Mouse (Mus musculus): Measurements from ENCODE around the gene Exoc2. TPM values are rescaled to one million over a fixed set of nuclear protein-coding genes. Genes with fewer than 3 reads are reported as not detected.

Exoc2 gene
- total RNA-seq, 1 experiment from 2014 or later = 55.4 TPM

DNA sequence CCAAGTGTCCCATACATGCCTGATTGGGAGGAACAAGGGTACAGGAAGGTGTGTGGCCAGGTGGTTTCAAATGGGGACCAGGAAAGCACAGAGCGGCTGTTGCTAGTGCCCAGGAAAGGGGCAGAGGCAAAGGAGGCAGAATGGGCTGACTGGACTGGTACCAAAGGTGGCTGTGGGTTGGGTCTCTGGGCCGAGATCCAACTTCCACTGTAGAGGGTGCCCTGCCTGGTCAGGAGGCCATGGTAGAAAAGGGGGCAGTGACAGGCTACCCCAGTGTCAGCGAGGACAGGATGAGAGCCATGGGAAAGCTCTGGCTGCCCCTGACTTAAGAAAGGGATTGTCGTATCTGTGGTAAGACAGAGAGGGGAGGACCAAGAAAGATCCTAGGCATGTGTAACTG lies 180.7 kb downstream of the Exoc2 start:
- ATAC-seq (replicated peaks; ENCODE audit: insufficient number of reproducible peaks, low FRiP score, low TSS enrichment, poor library complexity, severe bottlenecking) = no peak

DNA sequence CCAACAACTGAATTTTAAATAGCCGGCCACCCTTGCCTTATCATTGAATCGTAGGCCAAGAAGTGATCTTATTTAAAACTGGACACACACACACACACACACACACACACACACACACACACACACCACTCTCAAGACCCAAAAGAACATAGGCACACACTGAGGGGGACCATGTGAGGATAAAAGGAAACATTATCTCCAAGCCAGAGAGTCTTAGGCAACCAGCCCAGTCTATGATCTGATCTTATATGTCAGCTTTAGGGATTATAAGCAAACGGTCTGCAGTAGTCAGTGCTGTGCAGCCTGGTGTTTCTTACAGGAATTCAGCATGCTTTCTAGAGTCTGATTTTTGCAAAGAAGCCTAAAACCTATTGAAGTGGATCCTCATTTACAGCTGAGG lies 181.2 kb downstream of the Exoc2 start:
- ATAC-seq (replicated peaks; ENCODE audit: insufficient number of reproducible peaks, low FRiP score, low TSS enrichment, poor library complexity, severe bottlenecking) = no peak

DNA sequence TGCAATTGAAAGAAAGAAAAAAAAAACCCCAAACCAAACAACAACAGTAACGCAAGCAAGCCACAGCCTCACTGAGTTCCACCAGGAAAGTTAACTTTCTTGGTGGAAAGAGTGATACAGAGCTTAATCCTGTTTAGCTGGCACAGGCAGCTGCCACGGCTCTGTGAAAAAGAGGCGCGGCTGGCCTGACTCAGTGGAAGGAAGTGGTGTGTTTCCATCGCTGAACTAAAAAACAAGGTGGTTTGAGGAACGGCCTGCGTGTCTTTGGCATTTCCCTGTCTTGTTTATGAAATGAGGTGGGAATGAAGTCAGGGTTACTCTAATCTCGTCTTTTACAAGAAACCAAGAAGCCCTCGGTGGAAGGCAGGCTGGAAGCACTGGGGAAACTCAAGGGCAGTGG lies 181.6 kb downstream of the Exoc2 start:
- ATAC-seq (replicated peaks; ENCODE audit: insufficient number of reproducible peaks, low FRiP score, low TSS enrichment, poor library complexity, severe bottlenecking) = no peak

DNA sequence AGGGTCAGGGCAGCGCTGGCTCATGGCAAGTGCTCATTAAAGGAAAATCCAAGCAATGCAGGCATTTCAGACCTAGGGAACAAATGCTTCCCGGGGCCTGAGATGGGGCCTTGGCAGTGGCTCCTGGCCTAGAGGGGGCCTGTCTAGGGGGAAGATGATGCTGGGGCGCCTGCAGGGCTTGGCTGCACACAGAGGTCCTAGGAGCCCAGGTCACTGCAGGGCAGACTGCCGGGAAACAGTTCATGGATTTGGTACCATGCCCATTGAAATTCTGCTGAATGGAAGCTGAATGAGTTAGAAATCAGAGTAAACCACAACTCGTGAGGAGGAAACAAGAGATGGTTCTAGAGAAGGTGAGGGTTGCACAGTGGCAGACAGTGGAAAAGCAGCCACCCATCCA lies 183.9 kb downstream of the Exoc2 start:
- ATAC-seq (replicated peaks; ENCODE audit: insufficient number of reproducible peaks, low FRiP score, low TSS enrichment, poor library complexity, severe bottlenecking) = no peak

DNA sequence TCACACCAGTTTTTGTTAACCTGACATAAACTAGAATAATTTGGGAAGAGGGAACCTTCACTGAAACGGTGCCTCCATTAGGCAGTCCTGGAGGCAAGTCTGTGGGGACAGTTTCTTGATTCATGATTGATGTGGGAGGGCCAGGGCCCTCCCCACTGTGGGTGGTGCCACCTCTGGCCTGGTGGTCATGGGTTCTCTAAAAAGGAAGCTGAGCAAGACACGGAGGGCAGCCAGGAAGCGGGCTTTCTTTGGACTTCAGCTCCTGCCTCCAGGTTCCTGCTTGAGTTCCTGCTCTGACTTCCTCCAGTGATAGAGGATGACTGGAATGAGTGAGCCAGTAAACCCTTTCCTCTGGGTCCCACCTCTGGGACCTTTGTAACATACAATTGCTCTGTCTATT lies 185.5 kb downstream of the Exoc2 start:
- no peak for ATAC-seq (replicated peaks; ENCODE audit: insufficient number of reproducible peaks, low FRiP score, low TSS enrichment, poor library complexity, severe bottlenecking)

DNA sequence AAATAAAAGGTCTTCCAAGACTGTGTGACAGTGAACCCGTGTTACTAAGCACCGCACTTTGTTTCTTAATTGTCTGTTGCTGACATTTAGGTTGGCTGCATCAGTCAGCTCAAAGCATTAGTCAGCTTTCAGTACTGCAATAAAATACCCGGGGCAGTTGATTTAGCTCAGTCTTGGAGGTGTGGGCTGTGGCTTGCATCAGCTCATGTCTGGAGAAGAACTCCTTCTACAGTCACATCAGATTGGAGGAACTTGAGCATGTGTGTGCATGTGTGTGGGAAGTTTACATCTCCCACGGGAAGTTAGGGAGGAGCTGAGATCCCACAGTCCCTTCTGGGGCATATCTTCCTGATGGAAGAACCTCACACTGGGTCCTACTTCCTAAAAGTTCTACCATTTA lies 185.9 kb downstream of the Exoc2 start:
- no peak for ATAC-seq (replicated peaks; ENCODE audit: insufficient number of reproducible peaks, low FRiP score, low TSS enrichment, poor library complexity, severe bottlenecking)

DNA sequence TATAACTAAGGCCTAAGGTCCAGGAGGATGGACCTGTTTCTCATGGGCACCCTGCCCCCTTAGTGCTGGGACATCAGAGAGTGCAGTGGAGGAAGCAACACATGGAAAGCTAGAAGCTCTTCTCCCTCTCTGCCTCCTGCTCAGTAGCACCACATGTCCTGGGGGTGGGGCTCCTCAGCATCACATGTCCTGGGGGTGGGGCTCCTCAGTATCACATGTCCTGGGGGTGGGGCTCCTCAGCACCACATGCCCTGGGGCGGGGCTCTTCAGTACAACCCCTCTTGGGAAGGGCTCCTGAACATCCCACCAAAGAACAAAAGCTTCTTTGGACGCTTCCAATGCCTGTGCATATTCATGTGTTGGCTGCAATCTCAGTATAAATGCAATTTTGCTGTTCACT lies 186.3 kb downstream of the Exoc2 start:
- ATAC-seq (replicated peaks; ENCODE audit: insufficient number of reproducible peaks, low FRiP score, low TSS enrichment, poor library complexity, severe bottlenecking) = no peak

DNA sequence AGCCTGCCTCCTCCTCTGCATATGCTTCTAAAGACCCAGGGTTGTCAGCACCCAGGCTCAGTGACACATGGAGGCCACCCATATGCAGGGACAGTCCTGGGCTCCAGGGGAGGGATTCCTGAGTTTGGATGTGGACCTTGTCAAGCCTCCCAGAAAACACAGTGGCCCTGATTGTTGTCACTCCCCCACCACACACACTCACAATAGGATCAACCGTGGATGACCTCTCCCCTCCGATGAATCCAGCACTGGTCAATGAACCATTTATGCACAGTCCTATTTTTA lies 186.9 kb downstream of the Exoc2 start:
- no peak for ATAC-seq (replicated peaks; ENCODE audit: insufficient number of reproducible peaks, low FRiP score, low TSS enrichment, poor library complexity, severe bottlenecking)

DNA sequence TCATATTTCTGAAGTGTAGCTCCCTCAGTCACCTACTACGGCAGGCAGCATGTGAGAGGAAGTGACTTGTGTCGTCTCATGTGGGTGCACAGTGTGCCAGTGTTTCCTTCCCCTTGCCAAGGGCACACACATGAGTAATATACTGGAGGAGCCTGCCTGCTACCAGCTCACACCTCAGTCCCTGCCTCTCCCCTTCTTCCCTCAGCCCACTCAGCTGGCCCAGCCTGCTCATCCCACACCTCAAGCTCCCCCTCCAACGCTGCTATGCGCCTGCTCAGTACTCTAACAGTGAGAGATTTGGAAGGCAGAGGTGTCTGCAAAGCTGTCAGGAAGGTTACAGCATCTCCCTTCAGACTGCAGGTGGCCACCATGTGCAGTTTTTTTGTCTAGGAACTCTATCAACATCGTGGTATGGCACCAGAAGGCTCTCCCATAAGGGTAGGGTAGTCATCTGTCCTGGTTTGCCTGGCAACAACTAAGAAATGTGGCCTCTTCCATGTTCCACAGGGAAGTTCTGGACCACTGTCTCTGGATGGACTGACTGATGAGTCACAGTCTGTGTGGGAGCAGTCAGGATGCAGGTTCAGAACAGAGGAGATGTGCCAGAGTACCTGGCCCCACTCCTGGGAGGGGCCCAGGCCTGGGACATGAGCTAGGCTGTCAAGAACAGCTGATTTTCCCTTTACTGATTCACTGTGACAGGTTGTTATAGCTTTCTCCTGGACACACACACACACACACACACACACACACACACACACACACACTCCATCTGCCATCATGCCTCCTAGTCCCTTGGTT lies 187.5 kb downstream of the Exoc2 start:
- peak; percentile 65; the same call in 1 of the 2 replicates for ATAC-seq (replicated peaks; ENCODE audit: insufficient number of reproducible peaks, low FRiP score, low TSS enrichment, poor library complexity, severe bottlenecking)

DNA sequence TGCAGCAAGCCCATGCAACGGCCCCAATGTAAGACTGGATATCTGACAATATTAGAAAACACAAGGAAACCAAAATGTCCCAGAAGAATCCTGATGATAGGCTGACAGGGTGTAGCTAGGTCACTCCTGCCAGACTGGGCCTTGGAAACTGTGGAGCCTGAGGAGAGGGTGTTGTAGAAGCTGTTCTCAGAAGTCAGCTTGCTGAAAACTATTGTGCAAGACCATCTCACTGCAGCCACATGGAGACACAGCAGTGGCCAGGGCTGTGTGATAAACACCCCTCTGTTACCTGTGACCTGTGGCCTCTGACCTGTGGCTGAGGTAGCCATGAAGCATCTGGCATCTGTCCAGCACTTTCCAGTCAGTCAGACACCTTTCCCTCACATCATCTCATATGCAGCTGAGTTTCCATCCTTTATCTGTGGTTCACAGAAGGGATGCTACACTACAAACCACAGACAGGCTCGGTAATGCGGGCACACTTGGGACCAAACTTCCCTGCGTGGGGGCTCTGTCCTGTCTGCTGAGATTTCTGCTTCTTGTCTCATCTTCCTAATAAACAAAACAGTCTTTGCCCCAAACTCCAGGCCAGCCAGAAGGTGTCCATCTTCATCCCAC lies 188.4 kb downstream of the Exoc2 start:
- no peak for ATAC-seq (replicated peaks; ENCODE audit: insufficient number of reproducible peaks, low FRiP score, low TSS enrichment, poor library complexity, severe bottlenecking)

DNA sequence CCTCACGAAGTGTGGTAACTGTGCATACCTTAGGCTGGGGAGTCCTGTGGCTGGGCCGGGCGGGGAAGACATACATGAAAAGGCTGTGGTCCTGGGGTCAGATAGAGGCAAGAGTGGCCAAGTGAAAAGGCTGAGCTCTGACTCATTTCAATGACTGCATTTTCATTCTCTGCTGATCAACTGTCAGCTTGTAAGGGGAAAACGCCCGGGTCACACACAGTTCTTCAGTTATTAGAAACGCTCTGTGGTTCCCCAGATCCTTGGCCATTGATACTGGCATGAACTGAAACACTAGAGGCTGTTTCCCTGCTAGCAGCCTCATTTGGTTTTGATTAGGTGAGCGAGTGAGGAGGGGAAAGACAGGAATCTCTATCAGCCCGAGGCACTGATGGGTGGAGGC lies 191.5 kb downstream of the Exoc2 start:
- ATAC-seq (replicated peaks; ENCODE audit: insufficient number of reproducible peaks, low FRiP score, low TSS enrichment, poor library complexity, severe bottlenecking) = no peak

DNA sequence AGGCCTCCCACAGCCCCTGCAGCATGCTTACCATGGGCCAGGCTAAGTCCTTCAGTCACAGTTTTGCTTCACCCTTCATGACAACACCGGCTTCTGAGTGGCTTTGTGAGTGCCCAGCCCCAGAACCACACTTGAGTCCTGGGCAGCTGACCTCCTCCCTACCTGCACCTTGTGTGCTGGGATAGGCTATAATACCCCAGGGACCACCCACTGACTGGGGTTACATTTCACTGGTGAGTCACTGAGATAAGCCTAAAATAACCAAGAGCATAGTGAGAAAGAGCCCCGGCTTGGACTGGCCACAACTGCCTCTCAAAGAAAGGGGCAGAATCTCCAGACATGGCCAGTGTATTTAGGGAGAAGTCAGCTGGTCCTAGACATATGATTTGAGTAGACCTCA lies 192.0 kb downstream of the Exoc2 start:
- ATAC-seq (replicated peaks; ENCODE audit: insufficient number of reproducible peaks, low FRiP score, low TSS enrichment, poor library complexity, severe bottlenecking) = no peak

DNA sequence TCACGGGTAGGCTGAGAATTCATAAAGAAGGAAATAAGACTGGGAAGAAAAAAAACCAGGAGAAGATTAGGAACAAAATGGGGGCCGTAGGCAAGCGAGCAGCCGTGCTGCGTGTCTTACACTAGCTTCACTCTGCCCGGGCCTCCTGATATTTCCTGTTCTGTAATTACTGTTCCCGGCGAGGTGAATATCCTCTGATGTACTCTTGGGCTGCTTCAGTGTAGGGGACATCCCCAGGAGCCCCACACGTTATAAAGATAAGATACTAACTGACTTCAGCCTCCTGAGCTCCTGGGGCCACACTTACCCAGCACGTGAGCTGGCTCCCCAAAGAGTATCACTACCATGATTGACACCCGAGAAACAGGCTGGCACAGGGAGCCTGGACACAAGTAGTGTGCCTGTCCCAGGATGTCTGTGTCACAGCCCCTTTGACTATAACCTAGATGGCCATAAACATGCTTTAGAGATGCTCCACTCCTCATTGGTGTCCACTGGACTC lies 196.2 kb downstream of the Exoc2 start:
- ATAC-seq (replicated peaks; ENCODE audit: insufficient number of reproducible peaks, low FRiP score, low TSS enrichment, poor library complexity, severe bottlenecking) = no peak

DNA sequence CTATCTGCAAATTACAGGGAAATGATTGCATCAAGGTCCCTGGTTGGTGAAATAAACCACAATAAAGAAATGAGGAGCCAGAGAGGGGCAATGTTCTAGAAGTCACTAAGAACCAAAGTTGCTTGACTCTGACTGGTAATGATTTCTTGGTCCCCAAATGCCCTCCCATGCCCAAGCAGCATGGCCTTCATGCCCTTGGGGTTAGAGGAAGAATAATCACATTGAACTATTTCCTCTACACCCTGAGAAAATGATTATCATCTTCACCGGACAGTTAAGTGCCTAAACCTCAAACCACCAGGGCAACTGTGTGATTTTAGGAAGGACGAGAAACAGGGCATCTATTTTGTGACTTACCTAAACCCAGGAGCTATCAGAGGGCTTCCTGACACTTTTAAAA lies 197.9 kb downstream of the Exoc2 start:
- ATAC-seq (replicated peaks; ENCODE audit: insufficient number of reproducible peaks, low FRiP score, low TSS enrichment, poor library complexity, severe bottlenecking) = no peak

DNA sequence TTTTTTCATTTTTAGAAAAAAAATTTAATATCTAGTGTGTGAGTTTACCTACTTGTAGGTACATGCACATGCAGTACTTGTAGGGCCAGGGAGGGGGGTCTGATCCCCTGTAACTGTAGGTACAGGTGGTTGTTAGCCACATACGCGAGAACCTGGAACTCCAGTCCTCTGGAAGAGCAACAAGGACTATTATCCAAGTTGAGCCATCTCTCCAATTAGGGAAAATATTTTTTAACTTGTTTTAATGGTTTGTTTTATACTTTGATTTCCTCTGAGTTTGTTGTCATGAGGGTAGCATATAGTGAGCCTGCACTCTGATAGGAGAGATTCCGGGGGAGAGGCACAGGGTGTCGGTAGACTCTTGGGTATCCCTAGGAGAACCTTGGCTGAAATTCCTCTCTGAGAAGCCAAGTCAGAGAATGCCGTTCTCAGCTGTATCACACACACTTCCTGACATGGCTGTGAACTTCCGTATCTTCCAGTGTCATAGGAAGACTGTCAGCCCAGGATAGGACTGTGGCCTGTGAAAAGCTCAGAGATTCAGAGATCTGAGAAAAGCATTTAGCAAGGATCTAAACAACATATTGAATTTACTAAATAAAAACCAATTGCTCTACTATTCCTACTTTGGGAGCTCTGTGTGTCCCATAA lies 206.3 kb downstream of the Exoc2 start:
- ATAC-seq (replicated peaks; ENCODE audit: insufficient number of reproducible peaks, low FRiP score, low TSS enrichment, poor library complexity, severe bottlenecking) = no peak

DNA sequence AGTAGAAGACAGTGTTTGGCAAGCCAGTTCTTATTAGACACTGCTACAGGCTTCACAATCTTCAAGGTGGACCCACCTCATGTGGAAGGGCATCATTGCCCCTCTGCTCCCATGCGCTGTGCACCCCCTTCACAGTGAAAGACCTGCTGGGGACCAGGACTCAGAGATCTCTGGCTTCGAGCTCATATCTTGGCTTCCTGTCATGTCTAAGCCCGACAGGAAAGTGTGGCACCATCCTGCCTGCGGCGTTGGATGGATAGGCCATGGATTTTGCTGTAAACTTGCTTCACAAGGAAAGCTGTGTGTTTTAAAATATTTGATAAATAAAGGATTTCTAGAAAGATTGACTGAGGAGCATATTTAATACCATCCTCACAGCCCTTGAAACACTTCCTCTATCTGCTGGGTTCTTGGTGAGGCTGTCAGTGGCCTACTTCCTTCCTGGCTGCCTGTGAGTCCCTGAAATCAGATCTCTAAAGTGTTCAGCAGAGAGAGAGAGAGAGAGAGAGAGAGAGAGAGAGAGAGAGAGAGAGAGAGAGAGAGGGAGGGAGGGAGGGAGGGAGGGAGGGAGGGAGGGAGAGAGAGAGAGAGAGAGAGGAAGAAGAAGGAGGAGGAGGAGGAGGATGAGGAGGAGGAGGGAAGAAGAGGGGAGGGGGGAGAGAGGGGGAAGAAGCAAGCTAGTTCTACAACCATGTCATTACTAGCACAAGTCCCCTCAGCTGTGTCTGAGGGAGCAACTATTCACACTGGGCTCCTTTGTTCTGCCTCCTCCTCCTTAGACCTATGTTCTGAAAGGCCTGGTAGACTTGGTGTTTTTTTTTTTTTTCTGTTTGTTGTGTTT lies 207.0 kb downstream of the Exoc2 start:
- ATAC-seq (replicated peaks; ENCODE audit: insufficient number of reproducible peaks, low FRiP score, low TSS enrichment, poor library complexity, severe bottlenecking) = 0 out of 2 replicates have a peak, but pooled peaks have one; percentile 52

DNA sequence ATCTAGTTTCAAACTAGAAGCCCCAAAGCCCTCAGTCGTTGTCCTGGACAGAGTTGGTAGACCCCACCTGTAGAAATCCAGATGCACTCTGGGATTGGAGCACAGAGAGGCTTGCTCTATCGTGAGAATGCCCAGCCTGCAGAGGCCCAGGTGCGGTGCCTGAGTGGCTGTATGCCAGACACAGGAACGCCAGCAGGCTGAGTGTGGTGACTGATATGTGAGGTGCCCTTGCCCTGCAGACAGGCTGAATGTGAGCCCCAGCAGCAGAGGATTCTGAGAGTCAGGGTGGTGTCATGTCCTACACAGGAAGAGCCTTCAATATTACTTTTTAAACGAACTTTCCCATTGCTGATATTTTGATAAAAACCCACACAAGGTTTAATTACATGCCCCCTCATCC lies 208.0 kb downstream of the Exoc2 start:
- ATAC-seq (replicated peaks; ENCODE audit: insufficient number of reproducible peaks, low FRiP score, low TSS enrichment, poor library complexity, severe bottlenecking) = no peak

DNA sequence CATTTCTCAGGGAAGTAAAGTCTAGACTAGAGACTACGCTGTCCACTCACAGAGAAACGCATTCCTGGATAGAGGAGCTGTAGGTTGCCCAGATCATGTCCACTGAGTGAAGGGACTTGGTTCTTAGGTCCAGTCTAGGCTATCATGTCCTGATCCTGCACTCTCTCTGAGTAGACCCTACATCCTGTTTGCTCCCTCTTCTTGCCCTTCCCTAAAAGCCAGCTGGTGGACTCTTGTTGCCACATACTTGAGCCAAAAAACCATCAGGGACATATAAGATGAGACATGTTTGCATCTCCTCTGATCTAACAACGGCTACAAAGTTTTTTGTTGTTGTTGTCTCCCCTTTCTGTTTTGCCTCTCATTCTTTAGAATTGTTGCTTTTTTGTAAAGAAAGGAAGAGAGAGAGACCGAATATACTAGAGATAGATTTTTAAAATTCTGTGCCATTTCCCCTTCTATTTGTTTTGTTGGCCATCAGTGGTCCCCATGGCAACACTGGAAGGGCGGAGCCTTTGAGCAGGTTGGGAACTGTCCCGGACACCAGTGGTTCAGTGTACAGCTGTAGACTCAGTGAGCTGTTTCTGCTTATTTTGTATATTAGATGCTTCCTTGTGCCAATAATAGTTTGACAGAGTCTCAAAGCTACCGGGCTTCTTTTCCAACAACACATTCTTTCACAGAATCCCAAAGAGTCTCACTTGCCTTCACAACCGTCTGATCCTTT lies 209.7 kb downstream of the Exoc2 start:
- no peak for ATAC-seq (replicated peaks; ENCODE audit: insufficient number of reproducible peaks, low FRiP score, low TSS enrichment, poor library complexity, severe bottlenecking)

Data from monocyte, adult 5-6 weeks (primary cell).